Mouse (Mus musculus): ENCODE measurements around the gene Hectd1. TPM values are rescaled to one million over a fixed set of nuclear protein-coding genes. Genes with fewer than 3 reads are reported as not detected.

Hectd1 gene
- polyA plus RNA-seq, 1 experiment from 2014 or later: 36.0 TPM

GRCm38 (mm10) chr12:51718617-51719016 lies 110.7 kb downstream of the Hectd1 start:
- 95% methylated on average over 6 of the region's 6 CpGs for WGBS
- H3K9ac ChIP-seq (replicated peaks): no peak overlapping the region
- no peak overlapping the region for H3K4me2 ChIP-seq
- H3K9me3 ChIP-seq (replicated peaks): no peaks in the 10 kb centered on the region
- no peak overlapping the region for H3K27ac ChIP-seq (replicated peaks)
- no peaks in the 10 kb centered on the region for H3K27me3 ChIP-seq (replicated peaks)
- ATAC-seq (ENCODE audit: low FRiP score): no peak
- no peak overlapping the region for H3K4me3 ChIP-seq (replicated peaks)
- peaks cover 14% of the 10 kb centered on the region for H3K36me3 ChIP-seq
- no peaks in the 10 kb centered on the region for H3K4me1 ChIP-seq

- H3K9ac ChIP-seq (replicated peaks): no peak overlapping the region
- no peaks in the 10 kb centered on the region for H3K27me3 ChIP-seq (replicated peaks)
- H3K4me2 ChIP-seq: no peak overlapping the region
- H3K36me3 ChIP-seq: 0 out of 2 replicates have a peak, but pooled peaks cover under 1% of the 10 kb centered on the region
- H3K4me3 ChIP-seq (replicated peaks): no peak overlapping the region
- whole genome bisulfite sequencing: 89% methylated on average over 1 of the region's 1 CpGs
- H3K4me1 ChIP-seq: no peaks in the 10 kb centered on the region
- H3K27ac ChIP-seq (replicated peaks): no peak overlapping the region
- no peaks in the 10 kb centered on the region for H3K9me3 ChIP-seq (replicated peaks)
- no peak for ATAC-seq (ENCODE audit: low FRiP score)
These were observed 116.7 kb downstream of the Hectd1 start for GRCm38 (mm10) chr12:51712685-51713084.

- no peak overlapping the region for H3K9ac ChIP-seq (replicated peaks)
- H3K36me3 ChIP-seq: no peaks in the 10 kb centered on the region
- no peak overlapping the region for H3K4me3 ChIP-seq (replicated peaks)
- H3K4me2 ChIP-seq: no peak overlapping the region
- no peaks in the 10 kb centered on the region for H3K4me1 ChIP-seq
- WGBS: 70% methylated on average over 5 of the region's 5 CpGs
- no peak overlapping the region for H3K27ac ChIP-seq (replicated peaks)
- ATAC-seq (ENCODE audit: low FRiP score): no peak
- H3K27me3 ChIP-seq (replicated peaks): no peaks in the 10 kb centered on the region
- H3K9me3 ChIP-seq (replicated peaks): no peaks in the 10 kb centered on the region
These were observed 119.2 kb downstream of the Hectd1 start for GRCm38 (mm10) chr12:51710154-51710553.

- H3K9ac ChIP-seq (replicated peaks): no peak overlapping the region
- no peaks in the 10 kb centered on the region for H3K27me3 ChIP-seq (replicated peaks)
- no peaks in the 10 kb centered on the region for H3K36me3 ChIP-seq
- H3K4me3 ChIP-seq (replicated peaks): no peak overlapping the region
- H3K9me3 ChIP-seq (replicated peaks): no peaks in the 10 kb centered on the region
- ATAC-seq (ENCODE audit: low FRiP score): no peak
- 88% methylated on average over 3 of the region's 3 CpGs for WGBS
- no peak overlapping the region for H3K4me2 ChIP-seq
- H3K4me1 ChIP-seq: no peaks in the 10 kb centered on the region
- no peak overlapping the region for H3K27ac ChIP-seq (replicated peaks)
These were observed 119.6 kb downstream of the Hectd1 start for GRCm38 (mm10) chr12:51709741-51710140.

- no peaks in the 10 kb centered on the region for H3K9me3 ChIP-seq (replicated peaks)
- H3K27ac ChIP-seq (replicated peaks): 0 out of 2 replicates have a peak overlapping the region, but pooled peaks have one; percentile 1
- H3K27me3 ChIP-seq (replicated peaks): no peaks in the 10 kb centered on the region
- H3K9ac ChIP-seq (replicated peaks): no peak overlapping the region
- H3K4me3 ChIP-seq (replicated peaks): no peak overlapping the region
- 71% methylated on average over 14 of the region's 14 CpGs for WGBS
- ATAC-seq (ENCODE audit: low FRiP score): no peak
- H3K36me3 ChIP-seq: no peaks in the 10 kb centered on the region
- no peaks in the 10 kb centered on the region for H3K4me1 ChIP-seq
- H3K4me2 ChIP-seq: no peak overlapping the region
These were observed 120.2 kb downstream of the Hectd1 start for GRCm38 (mm10) chr12:51708941-51709686.

GRCm38 (mm10) chr12:51706673-51707235 lies 122.6 kb downstream of the Hectd1 start:
- WGBS: 89% methylated on average over 5 of the region's 5 CpGs
- Histone ChIP-seq H3K4me3 (replicated peaks) (no peak overlapping the region), H3K27ac (replicated peaks) (no peak overlapping the region), H3K36me3 (no peaks in the 10 kb centered on the region), H3K9me3 (replicated peaks) (no peaks in the 10 kb centered on the region), H3K4me1 (no peaks in the 10 kb centered on the region), H3K27me3 (replicated peaks) (no peaks in the 10 kb centered on the region), H3K9ac (replicated peaks) (no peak overlapping the region), H3K4me2 (no peak overlapping the region)
- no peak for ATAC-seq (ENCODE audit: low FRiP score)

- Histone ChIP-seq H3K9ac (replicated peaks) (no peak overlapping the region), H3K27ac (replicated peaks) (no peak overlapping the region), H3K4me3 (replicated peaks) (no peak overlapping the region), H3K4me2 (no peak overlapping the region), H3K9me3 (replicated peaks) (no peaks in the 10 kb centered on the region), H3K36me3 (no peaks in the 10 kb centered on the region), H3K27me3 (replicated peaks) (no peaks in the 10 kb centered on the region), H3K4me1 (no peaks in the 10 kb centered on the region)
- ATAC-seq (ENCODE audit: low FRiP score): no peak
- WGBS: 84% methylated on average over 12 of the region's 12 CpGs
These were observed 123.6 kb downstream of the Hectd1 start for GRCm38 (mm10) chr12:51705778-51706177.

- Histone ChIP-seq H3K4me3 (replicated peaks) (no peak overlapping the region), H3K4me2 (no peak overlapping the region), H3K4me1 (no peaks in the 10 kb centered on the region), H3K36me3 (no peaks in the 10 kb centered on the region), H3K9ac (replicated peaks) (no peak overlapping the region), H3K27ac (replicated peaks) (no peak overlapping the region), H3K27me3 (replicated peaks) (no peaks in the 10 kb centered on the region), H3K9me3 (replicated peaks) (no peaks in the 10 kb centered on the region)
- no peak for ATAC-seq (ENCODE audit: low FRiP score)
- WGBS: 65% methylated on average over 7 of the region's 7 CpGs
These were observed 124.8 kb downstream of the Hectd1 start for GRCm38 (mm10) chr12:51704572-51704971.

GRCm38 (mm10) chr12:51703859-51704258 lies 125.5 kb downstream of the Hectd1 start:
- H3K4me1 ChIP-seq: no peaks in the 10 kb centered on the region
- H3K4me3 ChIP-seq (replicated peaks): no peak overlapping the region
- H3K4me2 ChIP-seq: no peak overlapping the region
- H3K9me3 ChIP-seq (replicated peaks): no peaks in the 10 kb centered on the region
- H3K27me3 ChIP-seq (replicated peaks): no peaks in the 10 kb centered on the region
- H3K36me3 ChIP-seq: no peaks in the 10 kb centered on the region
- 47% methylated on average over 1 of the region's 1 CpGs for WGBS
- no peak overlapping the region for H3K27ac ChIP-seq (replicated peaks)
- no peak overlapping the region for H3K9ac ChIP-seq (replicated peaks)
- no peak for ATAC-seq (ENCODE audit: low FRiP score)

GRCm38 (mm10) chr12:51701723-51702122 lies 127.6 kb downstream of the Hectd1 start:
- ATAC-seq (ENCODE audit: low FRiP score): no peak
- Histone ChIP-seq H3K27me3 (replicated peaks) (no peaks in the 10 kb centered on the region), H3K9me3 (replicated peaks) (no peaks in the 10 kb centered on the region), H3K27ac (replicated peaks) (no peak overlapping the region), H3K4me2 (no peak overlapping the region), H3K9ac (replicated peaks) (no peak overlapping the region), H3K4me1 (no peaks in the 10 kb centered on the region), H3K4me3 (replicated peaks) (no peak overlapping the region), H3K36me3 (no peaks in the 10 kb centered on the region)

GRCm38 (mm10) chr12:51699623-51700393 lies 129.5 kb downstream of the Hectd1 start:
- 66% methylated on average over 8 of the region's 8 CpGs for WGBS
- Histone ChIP-seq H3K27ac (replicated peaks) (no peak overlapping the region), H3K4me2 (no peak overlapping the region), H3K4me3 (replicated peaks) (no peak overlapping the region), H3K36me3 (no peaks in the 10 kb centered on the region), H3K27me3 (replicated peaks) (no peaks in the 10 kb centered on the region), H3K9ac (replicated peaks) (no peak overlapping the region), H3K9me3 (replicated peaks) (no peaks in the 10 kb centered on the region), H3K4me1 (no peaks in the 10 kb centered on the region)
- no peak; the same call in 1 of the 2 replicates for ATAC-seq (ENCODE audit: low FRiP score)

- Histone ChIP-seq H3K9ac (replicated peaks) (no peak overlapping the region), H3K27ac (replicated peaks) (no peak overlapping the region), H3K9me3 (replicated peaks) (no peaks in the 10 kb centered on the region), H3K36me3 (no peaks in the 10 kb centered on the region), H3K4me2 (no peak overlapping the region), H3K4me3 (replicated peaks) (no peak overlapping the region), H3K27me3 (replicated peaks) (no peaks in the 10 kb centered on the region), H3K4me1 (peaks cover 7% of the 10 kb centered on the region)
- ATAC-seq (ENCODE audit: low FRiP score): no peak
- 93% methylated on average over 2 of the region's 2 CpGs for whole genome bisulfite sequencing
These were observed 133.2 kb downstream of the Hectd1 start for GRCm38 (mm10) chr12:51696157-51696556.
